Mouse (Mus musculus) ovary, postnatal 36 days (tissue): ENCODE measurements at regions not wholly inside any gene's neighbourhood (a gene's known extent, or its start where the extent isn't known, plus 50 kb on each side); places are given as distances from the start of the nearest gene placed in this dataset.
"Not testable (repeated sequence)": the region's sequence is repeated elsewhere in the genome, so short reads cannot be mapped to it uniquely, and the experiment has no call there.

Experiments used
- DNase-seq: peaks from one replicate; pipeline ENCODE4 v3.0.0; 2022; ENCODE audit warnings: low spot score, mixed read lengths

DNA sequence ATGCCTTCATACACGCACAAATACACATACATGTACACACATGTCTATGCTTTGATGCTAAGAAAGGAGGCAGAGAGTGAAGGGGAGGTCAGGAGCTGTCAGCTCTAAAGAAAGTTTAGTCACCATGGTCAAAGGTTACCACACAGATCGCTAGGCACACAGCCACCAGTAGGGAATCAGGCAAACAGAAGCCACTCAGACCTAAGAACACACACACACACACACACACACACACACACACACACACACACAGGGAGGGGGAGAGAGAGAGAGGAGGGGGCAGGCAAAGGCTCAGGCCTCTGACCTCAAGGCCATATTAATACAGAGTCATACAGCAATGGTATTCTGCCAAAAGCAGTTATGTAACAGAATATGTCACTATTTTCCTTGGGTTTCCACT is 67.5 kb upstream of the Atxn1 start:
- DNase-seq, result no peak

DNA sequence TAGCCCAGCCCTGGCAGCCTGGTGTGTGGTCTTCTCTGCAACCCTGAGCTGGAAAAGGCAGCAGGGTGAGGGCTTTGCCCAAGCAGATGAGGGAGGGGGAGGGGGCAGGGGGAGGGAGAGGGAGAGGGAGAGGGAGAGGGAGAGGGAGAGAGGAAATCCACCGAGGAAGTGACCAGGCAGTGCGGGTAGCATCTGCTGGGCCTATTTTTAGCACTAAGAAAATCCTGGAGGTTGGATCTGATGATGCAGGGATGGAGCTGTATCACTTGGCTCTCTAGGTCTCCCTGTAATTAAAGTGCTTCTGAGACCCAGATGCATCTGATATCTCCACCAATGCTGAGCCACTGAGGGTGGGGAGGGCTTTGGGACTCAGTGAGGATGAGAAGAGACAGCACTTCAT is 61.2 kb upstream of the Atxn1 start:
- no peak for DNase-seq

DNA sequence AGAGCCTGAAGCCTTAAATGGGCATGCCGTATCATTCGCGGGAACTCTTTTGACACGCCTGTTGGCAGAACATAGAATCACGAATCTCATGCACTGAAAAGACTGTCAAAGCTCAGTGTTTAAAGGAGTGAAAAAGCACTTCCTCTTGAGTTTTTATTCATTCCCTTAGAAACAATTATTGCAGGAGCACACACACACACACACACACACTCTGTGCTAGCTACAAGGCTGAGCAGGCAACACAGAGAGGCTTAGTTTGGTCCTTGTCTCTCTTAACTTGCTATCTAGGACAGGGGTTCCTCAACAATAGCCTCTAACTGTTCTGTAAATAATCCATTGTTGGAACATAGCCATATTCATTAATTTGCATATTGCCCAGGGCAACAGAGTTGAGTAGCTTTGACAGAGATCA is 58.8 kb upstream of the Atxn1 start:
- no peak for DNase-seq

- no peak for DNase-seq
These were observed 58.4 kb upstream of the Atxn1 start for GRCm38 (mm10) chr13:46023187-46023586.

GRCm38 (mm10) chr13:46020945-46021835 is 56.4 kb upstream of the Atxn1 start:
- no peak for DNase-seq

- no peak for DNase-seq
These were observed 54.8 kb upstream of the Atxn1 start for GRCm38 (mm10) chr13:46019431-46020166.

DNA sequence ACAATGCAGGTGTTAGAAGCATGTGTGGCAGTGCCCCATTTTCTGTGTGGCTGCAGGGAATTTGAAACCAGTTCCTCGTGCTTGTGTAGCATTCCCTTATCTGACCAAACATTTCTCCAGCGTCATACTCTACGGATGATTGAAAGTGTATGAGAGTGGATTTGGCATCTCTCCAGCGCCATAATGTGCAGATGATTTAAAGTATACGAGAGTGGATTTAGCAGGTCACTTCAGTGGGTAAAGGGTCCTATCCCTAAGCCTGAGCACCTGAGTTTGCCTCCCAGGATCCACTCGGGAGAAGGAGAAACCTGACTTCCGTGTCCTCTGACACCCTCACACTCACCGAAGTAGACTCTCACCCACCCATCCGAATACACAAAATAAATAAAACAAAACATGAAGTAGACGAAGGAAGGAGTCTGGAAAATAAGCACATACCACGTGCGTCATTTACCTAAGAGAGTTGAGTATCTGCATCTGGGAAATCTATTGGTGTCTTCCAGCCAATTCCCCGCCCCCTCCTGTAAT is 54.2 kb upstream of the Atxn1 start:
- DNase-seq, result no peak

GRCm38 (mm10) chr13:46017742-46018141 is 52.9 kb upstream of the Atxn1 start:
- no peak for DNase-seq

GRCm38 (mm10) chr13:46017011-46017410 is 52.2 kb upstream of the Atxn1 start:
- DNase-seq, result not testable (repeated sequence)

- no peak for DNase-seq
These were observed 50.4 kb upstream of the Atxn1 start for GRCm38 (mm10) chr13:46015231-46015630.

GRCm38 (mm10) chr13:46014637-46015036 is 49.8 kb upstream of the Atxn1 start:
- DNase-seq, result no peak
